Mouse (Mus musculus) forebrain, embryonic 14.5 days (tissue): Measurements from ENCODE around the gene Tcp11l2. TPM values are rescaled to one million over a fixed set of nuclear protein-coding genes. Genes with fewer than 3 reads are reported as not detected.

Source experiments
- ATAC-seq: fragments of 200-750 bp; cut with Nextera tagmentation; 2 replicates; pipeline ENCODE4 v1.8.0; 2017; ENCODE audit warnings: mild to moderate bottlenecking, moderate library complexity
- DNase-seq: peaks from one replicate; pipeline ENCODE4 v3.0.0-alpha.2; 2015; ENCODE audit warnings: low spot score
- H3K27ac ChIP-seq: fragments of 300-500 bp; sonication (generic); 2 replicates; pipeline ENCODE4 v1.5.1; 2014; ENCODE audit warnings: low read depth, mild to moderate bottlenecking, control low read depth, low read length, moderate library complexity
- H3K27me3 ChIP-seq: fragments of 300-500 bp; sonication (generic); replicated peaks from 2 replicates; pipeline ENCODE4 v1.6.1; 2014; ENCODE audit warnings: low read length, control low read depth, mixed read lengths; ENCODE audit not compliant: control insufficient read depth, insufficient read depth
- H3K36me3 ChIP-seq: fragments of 300-500 bp; sonication (generic); 2 replicates; pipeline ENCODE4 v1.6.1; 2014; ENCODE audit warnings: low read length, control low read depth; ENCODE audit not compliant: control insufficient read depth, insufficient read depth
- H3K4me1 ChIP-seq: fragments of 300-500 bp; sonication (generic); 2 replicates; pipeline ENCODE4 v1.6.1; 2014; ENCODE audit warnings: antibody characterized with exemption, low read length, control low read depth; ENCODE audit not compliant: control insufficient read depth, insufficient read depth
- H3K4me2 ChIP-seq: fragments of 300-500 bp; sonication (generic); 2 replicates; pipeline ENCODE4 v1.6.1; 2014; ENCODE audit warnings: mild to moderate bottlenecking, control low read depth, low read length
- H3K4me3 ChIP-seq: fragments of 300-500 bp; sonication (generic); 2 replicates; pipeline ENCODE4 v1.5.1; 2014; ENCODE audit warnings: low read depth, low read length, control low read depth
- H3K9ac ChIP-seq: fragments of 300-500 bp; sonication (generic); 2 replicates; pipeline ENCODE4 v1.6.1; 2014; ENCODE audit warnings: mild to moderate bottlenecking, low read length, control low read depth, moderate library complexity
- H3K9me3 ChIP-seq: fragments of 300-500 bp; sonication (generic); replicated peaks from 2 replicates; pipeline ENCODE4 v1.6.1; 2016; ENCODE audit warnings: low read length, control low read depth, mixed read lengths; ENCODE audit not compliant: control insufficient read depth
- WGBS: fragments of 180-500 bp; shearing (Covaris S2); extraction: QIAGEN DNeasy Blood & Tissue Kit; methylation state at CpG from one replicate; pipeline ENCODE4 v1.1.7; 2014; 5-methylcytosine and 5-hydroxymethylcytosine counted together
- polyA plus RNA-seq: library from polyadenylated mRNA; unstranded; fragments of >200 nt; fragmentation: Nextera tagmentation; extraction: Ambion mirVana; gene quantifications from 2 replicates; pipeline ENCODE4 v1.2.1, GENCODE M21; 2014

Gene Tcp11l2
- polyA plus RNA-seq, 1 experiment from 2014 or later = 25.1 TPM

GRCm38 (mm10) chr10:84552477-84552876, 23.9 kb upstream of the Tcp11l2 start:
- Histone ChIP-seq H3K4me3 (no peak overlapping the region), H3K27ac (no peak overlapping the region), H3K27me3 (no peaks in the 10 kb centered on the region), H3K4me1 (no peaks in the 10 kb centered on the region), H3K36me3 (no peaks in the 10 kb centered on the region), H3K4me2 (no peak overlapping the region), H3K9me3 (no peaks in the 10 kb centered on the region), H3K9ac (no peak overlapping the region)
- DNase-seq = no peak
- no peak for ATAC-seq
- WGBS = 96% methylated on average over 2 of the region's 2 CpGs

GRCm38 (mm10) chr10:84554291-84555009, 22.0 kb upstream of the Tcp11l2 start:
- no peaks in the 10 kb centered on the region for H3K4me1 ChIP-seq
- no peak for ATAC-seq
- no peaks in the 10 kb centered on the region for H3K9me3 ChIP-seq
- WGBS = 38% methylated on average over 6 of the region's 6 CpGs
- DNase-seq = no peak
- H3K27ac ChIP-seq = no peak overlapping the region
- H3K27me3 ChIP-seq = no peaks in the 10 kb centered on the region
- no peak overlapping the region for H3K4me3 ChIP-seq
- no peaks in the 10 kb centered on the region for H3K36me3 ChIP-seq
- no peak overlapping the region for H3K9ac ChIP-seq
- no peak overlapping the region for H3K4me2 ChIP-seq

GRCm38 (mm10) chr10:84556120-84556519, 20.3 kb upstream of the Tcp11l2 start:
- ATAC-seq = no peak
- Histone ChIP-seq H3K4me2 (no peak overlapping the region), H3K27me3 (no peaks in the 10 kb centered on the region), H3K4me1 (no peaks in the 10 kb centered on the region), H3K9ac (no peak overlapping the region), H3K4me3 (no peak overlapping the region), H3K36me3 (no peaks in the 10 kb centered on the region), H3K27ac (no peak overlapping the region), H3K9me3 (no peaks in the 10 kb centered on the region)
- 83% methylated on average over 2 of the region's 2 CpGs for WGBS
- no peak for DNase-seq

- WGBS = 89% methylated on average over 1 of the region's 1 CpGs
- H3K4me3 ChIP-seq = no peak overlapping the region
- no peaks in the 10 kb centered on the region for H3K36me3 ChIP-seq
- DNase-seq (no peak), ATAC-seq (no peak)
- H3K9ac ChIP-seq = no peak overlapping the region
- no peak overlapping the region for H3K27ac ChIP-seq
- no peaks in the 10 kb centered on the region for H3K27me3 ChIP-seq
- H3K9me3 ChIP-seq = no peaks in the 10 kb centered on the region
- H3K4me2 ChIP-seq = no peak overlapping the region
- H3K4me1 ChIP-seq = no peaks in the 10 kb centered on the region
These were observed 17.9 kb upstream of the Tcp11l2 start for GRCm38 (mm10) chr10:84558511-84558910.

GRCm38 (mm10) chr10:84559986-84560385, 16.4 kb upstream of the Tcp11l2 start:
- Histone ChIP-seq H3K27me3 (no peaks in the 10 kb centered on the region), H3K9me3 (no peaks in the 10 kb centered on the region), H3K4me1 (no peaks in the 10 kb centered on the region), H3K4me2 (no peak overlapping the region), H3K27ac (no peak overlapping the region), H3K4me3 (no peak overlapping the region), H3K36me3 (no peaks in the 10 kb centered on the region), H3K9ac (no peak overlapping the region)
- WGBS = 95% methylated on average over 4 of the region's 4 CpGs
- ATAC-seq (no peak), DNase-seq (no peak)

- no peaks in the 10 kb centered on the region for H3K4me1 ChIP-seq
- no peaks in the 10 kb centered on the region for H3K9me3 ChIP-seq
- no peak for ATAC-seq
- no peaks in the 10 kb centered on the region for H3K36me3 ChIP-seq
- H3K9ac ChIP-seq = no peak overlapping the region
- H3K27me3 ChIP-seq = no peaks in the 10 kb centered on the region
- H3K4me2 ChIP-seq = no peak overlapping the region
- no peak overlapping the region for H3K27ac ChIP-seq
- H3K4me3 ChIP-seq = no peak overlapping the region
- 81% methylated on average over 5 of the region's 5 CpGs for WGBS
- no peak for DNase-seq
These were observed 14.3 kb upstream of the Tcp11l2 start for GRCm38 (mm10) chr10:84562121-84562520.

- ATAC-seq = no peak
- Histone ChIP-seq H3K4me2 (no peak overlapping the region), H3K4me3 (no peak overlapping the region), H3K9ac (no peak overlapping the region), H3K4me1 (no peaks in the 10 kb centered on the region), H3K9me3 (no peaks in the 10 kb centered on the region), H3K27ac (no peak overlapping the region), H3K27me3 (no peaks in the 10 kb centered on the region), H3K36me3 (no peaks in the 10 kb centered on the region)
- DNase-seq = no peak
- 76% methylated on average over 13 of the region's 13 CpGs for WGBS
These were observed 13.6 kb upstream of the Tcp11l2 start for GRCm38 (mm10) chr10:84562567-84563554.

GRCm38 (mm10) chr10:84564427-84564826, 12.0 kb upstream of the Tcp11l2 start:
- Histone ChIP-seq H3K4me3 (no peak overlapping the region), H3K36me3 (no peaks in the 10 kb centered on the region), H3K27ac (no peak overlapping the region), H3K9ac (no peak overlapping the region), H3K4me1 (no peaks in the 10 kb centered on the region), H3K27me3 (no peaks in the 10 kb centered on the region), H3K9me3 (no peaks in the 10 kb centered on the region), H3K4me2 (no peak overlapping the region)
- no peak for ATAC-seq
- DNase-seq = no peak
- WGBS = 84% methylated on average over 8 of the region's 8 CpGs
